Mouse (Mus musculus): ENCODE results near the gene Gabrr2. TPM values are rescaled to one million over a fixed set of nuclear protein-coding genes. Genes with fewer than 3 reads are reported as not detected.
A peak's percentile ranks its signal among the peaks of the same experiment; 100 is the strongest.

Gene Gabrr2
- polyA plus RNA-seq, 1 experiment from 2014 or later, result not detected

DNA sequence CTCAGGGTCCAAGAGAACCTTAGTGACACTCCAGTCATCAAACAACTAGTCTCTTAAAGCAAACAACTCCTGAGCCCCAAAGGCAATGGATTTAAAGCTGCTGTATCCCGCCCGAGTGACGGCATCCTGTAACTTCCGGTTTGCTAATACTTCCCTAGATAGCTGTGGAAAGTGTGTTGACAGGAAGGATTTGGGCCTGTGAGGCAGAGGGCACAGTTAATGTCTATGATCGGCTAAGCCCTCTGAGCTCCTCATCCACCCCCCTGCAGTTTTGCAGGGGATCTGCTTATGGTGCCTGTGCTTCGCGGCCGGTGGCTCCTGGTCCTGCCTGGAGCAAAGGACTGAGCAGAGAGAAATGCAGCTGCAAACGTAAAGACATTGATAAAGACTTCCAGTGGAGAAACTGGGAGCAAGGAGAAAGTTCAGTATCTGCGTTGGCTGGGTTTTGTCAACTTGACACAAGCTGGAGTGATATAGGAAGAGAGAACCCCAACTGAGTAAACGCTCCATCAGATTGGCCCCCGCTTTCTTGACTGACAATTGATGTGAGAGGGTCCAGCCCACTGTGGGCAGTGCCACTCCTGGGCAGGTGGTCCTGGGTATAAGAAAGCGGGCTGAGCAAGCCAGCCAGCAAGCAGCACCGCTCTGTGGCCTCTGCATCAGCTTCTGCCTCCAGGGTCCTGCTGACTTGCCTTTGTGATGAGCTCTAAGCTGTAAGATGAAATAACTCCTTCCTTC lies 3.6 kb downstream of the Gabrr2 start:
- H3K9me3 ChIP-seq (ENCODE audit: low read length), result no peaks in the 10 kb centered on the region
- 55% methylated on average over 14 of the region's 14 CpGs for WGBS (ENCODE audit: insufficient replicate concordance)
- H3K4me2 ChIP-seq (ENCODE audit: low read depth, low read length), result peak overlapping the region; percentile 35
- peaks cover 2% of the 10 kb centered on the region; the same call in 1 of the 2 replicates for H3K4me1 ChIP-seq (ENCODE audit: insufficient read depth)
- ATAC-seq, result no peak
- TF ChIP-seq EP300 (IDR thresholded peaks at IDR 0.05; ENCODE audit: low read depth), result no peak
- no peak for TF ChIP-seq CTCF (IDR thresholded peaks at IDR 0.05; ENCODE audit: low read depth)
- no peaks in the 10 kb centered on the region for H3K36me3 ChIP-seq (replicated peaks; ENCODE audit: insufficient read depth, low read length)
- no peak overlapping the region for H3K9ac ChIP-seq (replicated peaks)
- no peak overlapping the region for H3K4me3 ChIP-seq (ENCODE audit: low read depth, low read length)
- no peak overlapping the region for H3K27ac ChIP-seq (ENCODE audit: low read depth)
- DNase-seq, result no peak
- H3K27me3 ChIP-seq (ENCODE audit: insufficient read depth, low read length), result no peaks in the 10 kb centered on the region

GRCm38 (mm10) chr4:33067331-33067730 lies 4.5 kb downstream of the Gabrr2 start:
- no peak overlapping the region for H3K27ac ChIP-seq (ENCODE audit: low read depth)
- H3K4me1 ChIP-seq (ENCODE audit: insufficient read depth), result peaks cover 2% of the 10 kb centered on the region; the same call in 1 of the 2 replicates
- H3K9ac ChIP-seq (replicated peaks), result no peak overlapping the region
- no peak for TF ChIP-seq EP300 (IDR thresholded peaks at IDR 0.05; ENCODE audit: low read depth)
- no peak for TF ChIP-seq CTCF (IDR thresholded peaks at IDR 0.05; ENCODE audit: low read depth)
- no peak overlapping the region for H3K4me2 ChIP-seq (ENCODE audit: low read depth, low read length)
- H3K36me3 ChIP-seq (replicated peaks; ENCODE audit: insufficient read depth, low read length), result no peaks in the 10 kb centered on the region
- DNase-seq (no peak), ATAC-seq (no peak)
- H3K27me3 ChIP-seq (ENCODE audit: insufficient read depth, low read length), result no peaks in the 10 kb centered on the region
- no peaks in the 10 kb centered on the region for H3K9me3 ChIP-seq (ENCODE audit: low read length)
- no peak overlapping the region for H3K4me3 ChIP-seq (ENCODE audit: low read depth, low read length)
- WGBS (ENCODE audit: insufficient replicate concordance), result 74% methylated on average over 3 of the region's 3 CpGs

DNA sequence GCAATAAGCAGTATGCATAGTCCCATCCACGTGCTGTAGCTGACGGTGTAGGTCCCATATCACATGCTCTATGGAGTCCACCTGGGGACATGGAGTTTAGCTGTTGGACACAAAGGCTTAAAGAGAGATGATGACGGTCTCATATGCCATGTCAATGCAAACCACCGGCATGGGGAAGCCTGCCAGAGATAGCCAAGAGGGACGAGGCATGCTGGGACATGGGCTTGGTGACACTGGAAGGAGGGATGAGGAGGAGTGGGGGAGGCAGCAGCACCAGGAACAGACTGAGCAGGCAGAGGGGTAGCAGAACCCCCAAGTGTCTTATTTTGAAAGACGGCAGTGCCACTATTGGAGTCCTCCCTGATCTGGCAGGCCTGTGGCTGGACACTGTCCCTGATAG lies 5.0 kb downstream of the Gabrr2 start:
- no peak overlapping the region for H3K27ac ChIP-seq (ENCODE audit: low read depth)
- ATAC-seq (no peak), DNase-seq (no peak)
- TF ChIP-seq EP300 (IDR thresholded peaks at IDR 0.05; ENCODE audit: low read depth), result no peak
- no peak overlapping the region for H3K9ac ChIP-seq (replicated peaks)
- H3K9me3 ChIP-seq (ENCODE audit: low read length), result no peaks in the 10 kb centered on the region
- no peaks in the 10 kb centered on the region for H3K27me3 ChIP-seq (ENCODE audit: insufficient read depth, low read length)
- H3K4me1 ChIP-seq (ENCODE audit: insufficient read depth), result peaks cover 2% of the 10 kb centered on the region; the same call in 1 of the 2 replicates
- H3K36me3 ChIP-seq (replicated peaks; ENCODE audit: insufficient read depth, low read length), result no peaks in the 10 kb centered on the region
- no peak overlapping the region for H3K4me2 ChIP-seq (ENCODE audit: low read depth, low read length)
- no peak overlapping the region for H3K4me3 ChIP-seq (ENCODE audit: low read depth, low read length)
- 77% methylated on average over 6 of the region's 6 CpGs for WGBS (ENCODE audit: insufficient replicate concordance)

- TF ChIP-seq CTCF (IDR thresholded peaks at IDR 0.05; ENCODE audit: low read depth), result no peak
- ATAC-seq, result no peak
- Histone ChIP-seq H3K4me3 (ENCODE audit: low read depth, low read length) (no peak overlapping the region), H3K36me3 (replicated peaks; ENCODE audit: insufficient read depth, low read length) (no peaks in the 10 kb centered on the region), H3K9me3 (ENCODE audit: low read length) (no peaks in the 10 kb centered on the region), H3K4me1 (ENCODE audit: insufficient read depth) (peaks cover 2% of the 10 kb centered on the region; the same call in 1 of the 2 replicates), H3K27me3 (ENCODE audit: insufficient read depth, low read length) (no peaks in the 10 kb centered on the region), H3K9ac (replicated peaks) (no peak overlapping the region), H3K27ac (ENCODE audit: low read depth) (no peak overlapping the region), H3K4me2 (ENCODE audit: low read depth, low read length) (no peak overlapping the region)
- 66% methylated on average over 6 of the region's 6 CpGs for WGBS (ENCODE audit: insufficient replicate concordance)
- no peak for DNase-seq
Measured at GRCm38 (mm10) chr4:33068894-33069293, 6.1 kb downstream of the Gabrr2 start.

DNA sequence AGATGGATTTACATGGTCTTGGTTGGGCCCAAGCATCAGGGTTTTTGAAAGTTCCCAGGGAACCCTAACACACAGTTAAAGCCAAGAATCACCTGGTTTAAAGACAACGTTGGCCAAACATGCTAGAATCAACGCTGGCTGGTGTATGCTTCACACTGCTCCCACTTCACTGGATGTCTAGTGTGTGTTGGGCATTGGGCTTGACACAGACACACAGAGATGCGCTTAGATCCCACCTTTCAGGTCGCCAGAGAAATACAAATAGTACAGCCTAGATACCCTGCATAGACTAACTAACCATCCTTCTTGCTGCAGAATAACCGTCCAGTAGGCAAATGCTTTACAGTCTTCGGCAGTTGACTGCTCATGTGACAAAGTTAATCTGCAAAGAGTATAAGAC lies 7.5 kb downstream of the Gabrr2 start:
- 78% methylated on average over 6 of the region's 6 CpGs for WGBS (ENCODE audit: insufficient replicate concordance)
- TF ChIP-seq EP300 (IDR thresholded peaks at IDR 0.05; ENCODE audit: low read depth) (no peak), CTCF (IDR thresholded peaks at IDR 0.05; ENCODE audit: low read depth) (no peak)
- Histone ChIP-seq H3K27me3 (ENCODE audit: insufficient read depth, low read length) (no peaks in the 10 kb centered on the region), H3K9me3 (ENCODE audit: low read length) (no peaks in the 10 kb centered on the region), H3K4me3 (ENCODE audit: low read depth, low read length) (no peak overlapping the region), H3K27ac (ENCODE audit: low read depth) (no peak overlapping the region), H3K36me3 (replicated peaks; ENCODE audit: insufficient read depth, low read length) (no peaks in the 10 kb centered on the region), H3K9ac (replicated peaks) (no peak overlapping the region), H3K4me1 (ENCODE audit: insufficient read depth) (peaks cover 2% of the 10 kb centered on the region; the same call in 1 of the 2 replicates), H3K4me2 (ENCODE audit: low read depth, low read length) (no peak overlapping the region)
- ATAC-seq (no peak), DNase-seq (no peak)

DNA sequence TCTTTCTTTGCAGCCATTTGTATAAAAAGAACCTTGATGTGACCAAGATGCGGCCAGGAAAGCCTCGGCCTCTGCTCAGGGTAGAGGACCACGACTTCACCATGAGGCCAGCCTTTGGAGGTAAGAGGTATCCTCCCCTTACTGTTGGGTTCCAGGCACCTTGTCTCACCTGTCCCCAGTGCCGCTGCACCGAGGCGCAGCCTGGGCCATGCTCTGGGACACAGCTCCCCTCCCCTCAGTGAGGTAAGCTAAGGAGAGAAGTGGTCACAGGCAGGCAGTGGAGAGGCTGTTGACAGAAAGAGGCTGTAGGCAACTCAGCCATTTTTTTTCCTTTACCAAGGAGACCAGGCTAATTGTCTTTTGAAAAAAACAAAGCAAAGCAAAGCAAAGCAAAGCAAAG lies 8.5 kb downstream of the Gabrr2 start:
- Histone ChIP-seq H3K4me3 (ENCODE audit: low read depth, low read length) (no peak overlapping the region), H3K9ac (replicated peaks) (no peak overlapping the region), H3K36me3 (replicated peaks; ENCODE audit: insufficient read depth, low read length) (no peaks in the 10 kb centered on the region), H3K4me2 (ENCODE audit: low read depth, low read length) (no peak overlapping the region), H3K27ac (ENCODE audit: low read depth) (no peak overlapping the region), H3K27me3 (ENCODE audit: insufficient read depth, low read length) (no peaks in the 10 kb centered on the region), H3K4me1 (ENCODE audit: insufficient read depth) (no peaks in the 10 kb centered on the region), H3K9me3 (ENCODE audit: low read length) (no peaks in the 10 kb centered on the region)
- TF ChIP-seq CTCF (IDR thresholded peaks at IDR 0.05; ENCODE audit: low read depth), result no peak
- TF ChIP-seq EP300 (IDR thresholded peaks at IDR 0.05; ENCODE audit: low read depth), result no peak
- ATAC-seq (no peak), DNase-seq (no peak)
- 79% methylated on average over 6 of the region's 6 CpGs for WGBS (ENCODE audit: insufficient replicate concordance)

All from liver, postnatal 0 days (tissue).